Mouse (Mus musculus): ENCODE measurements around the gene Tnni3k. TPM values are rescaled to one million over a fixed set of nuclear protein-coding genes. Genes with fewer than 3 reads are reported as not detected.

Gene Tnni3k
- polyA plus RNA-seq, 2 experiments, result not detected

DNA sequence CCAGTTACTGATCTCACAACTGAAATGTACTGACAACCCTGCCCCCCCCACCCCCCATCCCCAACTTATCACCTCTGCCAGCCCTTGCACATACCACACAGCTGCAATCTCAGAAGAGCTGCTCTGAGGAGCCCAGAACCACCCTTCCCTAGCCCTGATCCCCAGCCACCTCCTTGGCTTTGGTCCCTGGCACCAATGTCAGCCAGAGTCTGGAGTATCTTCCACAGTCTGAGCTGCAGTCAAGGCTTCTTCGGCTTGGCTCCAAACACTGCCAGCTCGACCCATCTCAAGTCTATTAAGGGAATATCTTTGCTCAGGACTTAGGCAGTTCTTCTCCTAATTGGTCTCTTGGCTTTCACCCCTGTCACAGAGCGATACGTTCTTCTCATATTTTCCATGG is 261.6 kb downstream of the Tnni3k start:
- ATAC-seq (ENCODE audit: insufficient read depth) (no peak), DNase-seq (ENCODE audit: low read depth in 3 of 3, low spot score in 3 of 3) (no peak)
- no peaks in the 10 kb centered on the region for H3K27me3 ChIP-seq (ENCODE audit: control insufficient read depth, insufficient read depth, low read length)
- WGBS (ENCODE audit: insufficient replicate concordance), result 55% methylated on average over 4 of the region's 4 CpGs
- H3K4me2 ChIP-seq (ENCODE audit: low read depth), result no peak overlapping the region
- H3K27ac ChIP-seq, result no peak overlapping the region
- TF ChIP-seq CTCF (IDR thresholded peaks at IDR 0.05; ENCODE audit: low read depth) (no peak), EP300 (IDR thresholded peaks at IDR 0.05; ENCODE audit: low read depth) (no peak)
- no peak overlapping the region for H3K9ac ChIP-seq (replicated peaks)
- no peaks in the 10 kb centered on the region for H3K4me1 ChIP-seq (replicated peaks; ENCODE audit: control insufficient read depth in 2 of 2, insufficient read depth in 2 of 2, low read length in 1 of 2)
- H3K4me3 ChIP-seq (ENCODE audit: insufficient read depth in 1 of 2, low read depth in 2 of 2, low read length in 2 of 2), result no peak overlapping the region
- no peaks in the 10 kb centered on the region for H3K9me3 ChIP-seq (ENCODE audit: control insufficient read depth, low read length)
- H3K36me3 ChIP-seq (replicated peaks; ENCODE audit: control insufficient read depth, insufficient read depth, low read depth), result no peaks in the 10 kb centered on the region

DNA sequence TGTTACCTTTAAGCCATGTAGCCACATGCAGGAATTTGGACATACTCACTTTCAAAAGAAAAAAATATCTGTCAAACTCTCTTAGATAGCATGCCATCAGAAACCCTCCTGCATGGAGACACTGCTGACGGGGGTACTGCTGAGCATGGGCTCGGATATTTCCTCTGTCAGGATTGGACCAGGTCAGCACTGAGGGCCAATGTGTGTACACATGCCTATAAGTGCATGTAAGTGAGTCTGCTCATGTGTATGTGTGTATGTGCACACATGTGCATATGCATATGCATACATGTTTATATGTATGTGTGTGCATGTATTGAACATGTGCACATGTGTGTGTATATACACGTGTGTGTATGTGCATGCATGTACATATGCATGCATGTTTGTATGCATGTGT is 267.6 kb downstream of the Tnni3k start:
- H3K27me3 ChIP-seq (ENCODE audit: control insufficient read depth, insufficient read depth, low read length), result no peaks in the 10 kb centered on the region
- TF ChIP-seq EP300 (IDR thresholded peaks at IDR 0.05; ENCODE audit: low read depth) (no peak), CTCF (IDR thresholded peaks at IDR 0.05; ENCODE audit: low read depth) (no peak)
- no peak overlapping the region for H3K4me2 ChIP-seq (ENCODE audit: low read depth)
- no peaks in the 10 kb centered on the region for H3K36me3 ChIP-seq (replicated peaks; ENCODE audit: control insufficient read depth, insufficient read depth, low read depth)
- 42% methylated on average over 3 of the region's 3 CpGs for WGBS (ENCODE audit: insufficient replicate concordance)
- DNase-seq (ENCODE audit: low read depth in 3 of 3, low spot score in 3 of 3), result no peak
- H3K9me3 ChIP-seq (ENCODE audit: control insufficient read depth, low read length), result no peaks in the 10 kb centered on the region
- ATAC-seq (ENCODE audit: insufficient read depth), result no peak
- no peak overlapping the region for H3K4me3 ChIP-seq (ENCODE audit: insufficient read depth in 1 of 2, low read depth in 2 of 2, low read length in 2 of 2)
- H3K27ac ChIP-seq, result no peak overlapping the region
- H3K9ac ChIP-seq (replicated peaks), result no peak overlapping the region
- H3K4me1 ChIP-seq (replicated peaks; ENCODE audit: control insufficient read depth in 2 of 2, insufficient read depth in 2 of 2, low read length in 1 of 2), result no peaks in the 10 kb centered on the region

DNA sequence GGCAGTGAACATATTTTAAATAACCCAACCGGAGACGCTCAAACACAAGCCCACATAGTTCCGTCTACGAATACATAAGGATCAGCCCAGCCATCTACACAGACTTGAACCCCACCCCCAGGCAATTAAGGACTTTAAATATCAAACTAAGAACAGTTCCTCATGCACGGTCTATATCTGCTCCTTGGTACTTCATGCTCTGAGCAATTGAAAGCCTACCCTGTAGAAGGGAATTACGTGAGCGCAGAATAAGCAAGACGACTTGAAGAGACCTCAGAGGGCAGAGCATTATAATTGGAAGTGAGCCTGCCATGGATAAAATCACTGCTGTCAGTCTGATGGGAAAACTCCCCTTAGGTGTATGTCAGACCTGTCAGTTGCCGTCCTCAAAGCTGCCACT is 268.9 kb downstream of the Tnni3k start:
- no peak overlapping the region for H3K9ac ChIP-seq (replicated peaks)
- H3K27ac ChIP-seq, result no peak overlapping the region
- no peaks in the 10 kb centered on the region for H3K4me1 ChIP-seq (replicated peaks; ENCODE audit: control insufficient read depth in 2 of 2, insufficient read depth in 2 of 2, low read length in 1 of 2)
- no peaks in the 10 kb centered on the region for H3K27me3 ChIP-seq (ENCODE audit: control insufficient read depth, insufficient read depth, low read length)
- TF ChIP-seq EP300 (IDR thresholded peaks at IDR 0.05; ENCODE audit: low read depth) (no peak), CTCF (IDR thresholded peaks at IDR 0.05; ENCODE audit: low read depth) (no peak)
- DNase-seq (ENCODE audit: low read depth in 3 of 3, low spot score in 3 of 3) (no peak), ATAC-seq (ENCODE audit: insufficient read depth) (no peak)
- H3K36me3 ChIP-seq (replicated peaks; ENCODE audit: control insufficient read depth, insufficient read depth, low read depth), result no peaks in the 10 kb centered on the region
- H3K4me2 ChIP-seq (ENCODE audit: low read depth), result no peak overlapping the region
- H3K9me3 ChIP-seq (ENCODE audit: control insufficient read depth, low read length), result no peaks in the 10 kb centered on the region
- 80% methylated on average over 9 of the region's 9 CpGs for WGBS (ENCODE audit: insufficient replicate concordance)
- no peak overlapping the region for H3K4me3 ChIP-seq (ENCODE audit: insufficient read depth in 1 of 2, low read depth in 2 of 2, low read length in 2 of 2)

DNA sequence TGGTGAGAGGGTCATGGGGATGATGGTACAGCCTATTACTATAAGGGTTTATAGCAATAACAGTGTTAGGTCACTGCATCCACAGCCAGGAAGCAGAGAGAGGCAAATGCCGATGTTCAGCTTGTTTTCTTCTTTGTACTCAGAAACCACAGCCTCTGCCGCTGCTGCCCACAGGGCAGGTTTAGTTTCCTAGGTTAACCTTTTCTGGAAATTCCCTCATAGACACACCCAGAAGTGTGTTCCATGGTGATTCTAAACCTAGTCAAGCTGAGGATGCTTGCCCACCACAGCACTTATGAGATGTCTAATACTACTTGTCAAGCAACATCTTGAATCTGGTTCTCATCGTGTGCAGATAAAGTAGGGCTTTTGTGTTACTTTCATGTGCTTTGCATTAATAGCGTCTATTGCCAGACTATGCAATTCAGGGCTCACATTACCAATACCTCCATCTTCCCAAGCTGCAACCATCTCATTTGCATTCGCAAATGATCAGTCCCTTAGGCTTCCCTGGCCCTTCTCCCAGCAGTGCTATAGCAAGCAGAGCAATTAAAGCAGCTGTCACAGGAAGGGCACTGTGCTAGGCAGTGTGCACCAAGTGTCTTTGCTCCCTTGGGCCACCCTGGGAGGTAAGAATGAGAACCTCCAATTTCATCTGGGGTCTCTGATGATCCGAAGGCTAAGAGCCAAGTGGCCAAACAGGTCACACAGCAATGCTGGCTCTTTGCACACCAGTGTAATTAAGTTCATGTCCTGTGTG is 276.2 kb downstream of the Tnni3k start:
- no peaks in the 10 kb centered on the region for H3K4me1 ChIP-seq (replicated peaks; ENCODE audit: control insufficient read depth in 2 of 2, insufficient read depth in 2 of 2, low read length in 1 of 2)
- no peak overlapping the region for H3K4me2 ChIP-seq (ENCODE audit: low read depth)
- TF ChIP-seq CTCF (IDR thresholded peaks at IDR 0.05; ENCODE audit: low read depth), result no peak
- TF ChIP-seq EP300 (IDR thresholded peaks at IDR 0.05; ENCODE audit: low read depth), result no peak
- H3K36me3 ChIP-seq (replicated peaks; ENCODE audit: control insufficient read depth, insufficient read depth, low read depth), result no peaks in the 10 kb centered on the region
- no peak overlapping the region for H3K4me3 ChIP-seq (ENCODE audit: insufficient read depth in 1 of 2, low read depth in 2 of 2, low read length in 2 of 2)
- ATAC-seq (ENCODE audit: insufficient read depth) (no peak), DNase-seq (ENCODE audit: low read depth in 3 of 3, low spot score in 3 of 3) (no peak)
- no peak overlapping the region for H3K27ac ChIP-seq
- WGBS (ENCODE audit: insufficient replicate concordance), result 42% methylated on average over 6 of the region's 6 CpGs
- H3K9ac ChIP-seq (replicated peaks), result no peak overlapping the region
- no peaks in the 10 kb centered on the region for H3K27me3 ChIP-seq (ENCODE audit: control insufficient read depth, insufficient read depth, low read length)
- no peaks in the 10 kb centered on the region for H3K9me3 ChIP-seq (ENCODE audit: control insufficient read depth, low read length)

DNA sequence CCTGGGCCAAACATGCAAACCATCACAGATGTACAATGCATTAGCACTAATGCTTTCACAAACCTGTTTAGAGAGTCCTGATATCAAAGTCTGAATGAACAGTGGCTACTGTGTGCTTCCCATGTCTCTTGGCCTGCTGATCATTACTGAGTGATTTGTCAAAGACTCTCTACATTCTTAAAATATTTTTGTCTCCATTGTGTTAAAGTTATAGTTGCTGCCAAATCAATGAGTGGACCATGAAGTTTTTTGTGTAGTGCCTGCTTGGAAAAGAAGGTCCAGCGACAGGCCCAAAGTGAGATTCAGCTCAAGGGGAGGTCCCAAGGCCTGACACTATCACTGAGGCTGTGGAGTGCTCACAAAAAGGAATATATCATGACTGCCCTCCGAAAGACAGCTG is 283.6 kb downstream of the Tnni3k start:
- TF ChIP-seq CTCF (IDR thresholded peaks at IDR 0.05; ENCODE audit: low read depth), result no peak
- no peak for ATAC-seq (ENCODE audit: insufficient read depth)
- WGBS (ENCODE audit: insufficient replicate concordance), result 39% methylated on average over 2 of the region's 2 CpGs
- H3K9ac ChIP-seq (replicated peaks), result no peak overlapping the region
- H3K27ac ChIP-seq, result no peak overlapping the region
- H3K4me2 ChIP-seq (ENCODE audit: low read depth), result no peak overlapping the region
- no peaks in the 10 kb centered on the region for H3K9me3 ChIP-seq (ENCODE audit: control insufficient read depth, low read length)
- H3K4me3 ChIP-seq (ENCODE audit: insufficient read depth in 1 of 2, low read depth in 2 of 2, low read length in 2 of 2), result no peak overlapping the region
- H3K4me1 ChIP-seq (replicated peaks; ENCODE audit: control insufficient read depth in 2 of 2, insufficient read depth in 2 of 2, low read length in 1 of 2), result no peaks in the 10 kb centered on the region
- no peaks in the 10 kb centered on the region for H3K36me3 ChIP-seq (replicated peaks; ENCODE audit: control insufficient read depth, insufficient read depth, low read depth)
- no peak for DNase-seq (ENCODE audit: low read depth in 3 of 3, low spot score in 3 of 3)
- H3K27me3 ChIP-seq (ENCODE audit: control insufficient read depth, insufficient read depth, low read length), result no peaks in the 10 kb centered on the region

Data from liver, embryonic 14.5 days (tissue).